Mouse (Mus musculus) heart, embryonic 12.5 days (tissue): ENCODE measurements around the gene Rnf126. TPM values are rescaled to one million over a fixed set of nuclear protein-coding genes. Genes with fewer than 3 reads are reported as not detected.
A peak's percentile ranks its signal among the peaks of the same experiment; 100 is the strongest.

ENCODE experiments used
- ATAC-seq: fragments of 200-750 bp; cut with Nextera tagmentation; 2 replicates; pipeline ENCODE4 v1.8.0; 2017; ENCODE audit warnings: moderate TSS enrichment, moderate library complexity; ENCODE audit not compliant: insufficient number of reproducible peaks, low FRiP score
- H3K27ac ChIP-seq: fragments of 300-500 bp; sonication (generic); 2 replicates; pipeline ENCODE4 v1.5.1; 2016; ENCODE audit warnings: mild to moderate bottlenecking, moderate library complexity; ENCODE audit not compliant: poor library complexity, severe bottlenecking
- H3K27me3 ChIP-seq: fragments of 300-500 bp; sonication (generic); replicated peaks from 2 replicates; pipeline ENCODE4 v1.6.1; 2016; ENCODE audit warnings: mild to moderate bottlenecking, moderate library complexity
- H3K36me3 ChIP-seq: fragments of 300-500 bp; sonication (generic); 2 replicates; pipeline ENCODE4 v1.6.1; 2016; ENCODE audit warnings: mild to moderate bottlenecking, moderate library complexity
- H3K4me1 ChIP-seq: fragments of 300-500 bp; sonication (generic); replicated peaks from 2 replicates; pipeline ENCODE4 v1.6.1; 2016; ENCODE audit warnings: mild to moderate bottlenecking
- H3K4me2 ChIP-seq: fragments of 300-500 bp; sonication (generic); 2 replicates; pipeline ENCODE4 v1.6.1; 2016; ENCODE audit warnings: mild to moderate bottlenecking, moderate library complexity
- H3K4me3 ChIP-seq: fragments of 300-500 bp; sonication (generic); 2 replicates; pipeline ENCODE4 v1.5.1; 2016; ENCODE audit warnings: mild to moderate bottlenecking
- H3K9ac ChIP-seq: fragments of 300-500 bp; sonication (generic); 2 replicates; pipeline ENCODE4 v1.6.1; 2016; ENCODE audit warnings: mild to moderate bottlenecking, moderate library complexity
- H3K9me3 ChIP-seq: fragments of 300-500 bp; sonication (generic); replicated peaks from 2 replicates; pipeline ENCODE4 v1.6.1; 2016; ENCODE audit warnings: mild to moderate bottlenecking, moderate library complexity
- WGBS: fragments of 180-500 bp; shearing (Covaris S2); methylation state at CpG from one replicate; pipeline ENCODE4 v1.1.7; 2016; 5-methylcytosine and 5-hydroxymethylcytosine counted together
- polyA plus RNA-seq: library from polyadenylated mRNA; unstranded; fragments of >200 nt; fragmentation: Nextera tagmentation; extraction: Ambion mirVana; gene quantifications from 2 replicates; pipeline ENCODE4 v1.2.1, GENCODE M21; 2016

Gene Rnf126
- polyA plus RNA-seq, 1 experiment from 2014 or later: 78.9 TPM

DNA sequence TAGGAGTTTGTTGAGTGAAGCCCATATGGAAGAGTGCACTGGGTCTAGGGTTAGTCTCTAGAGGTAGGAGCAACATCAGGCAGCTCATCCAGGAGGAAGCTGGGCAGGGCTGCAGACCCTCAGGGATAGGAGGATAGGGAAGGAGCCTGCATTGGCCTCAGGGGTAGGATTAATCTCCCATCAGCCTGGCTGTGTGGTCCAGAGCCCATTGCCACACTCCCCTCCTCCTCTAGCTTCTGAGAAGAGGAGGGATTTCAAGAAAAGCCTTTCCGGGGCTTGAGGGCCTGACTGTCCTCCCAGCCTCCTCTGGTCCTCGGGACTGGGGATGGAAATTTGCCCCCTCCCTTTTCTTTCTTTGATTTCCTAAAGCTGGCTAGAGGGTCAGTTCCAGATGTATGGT lies 12.4 kb upstream of the Rnf126 start:
- no peak overlapping the region for H3K27ac ChIP-seq
- H3K9me3 ChIP-seq: peaks cover 5% of the 10 kb centered on the region
- H3K36me3 ChIP-seq: no peaks in the 10 kb centered on the region
- no peak overlapping the region for H3K9ac ChIP-seq
- peaks cover 47% of the 10 kb centered on the region for H3K27me3 ChIP-seq
- WGBS: 23% methylated on average over 2 of the region's 2 CpGs
- H3K4me3 ChIP-seq: no peak overlapping the region
- peaks cover 35% of the 10 kb centered on the region for H3K4me1 ChIP-seq
- H3K4me2 ChIP-seq: no peak overlapping the region
- ATAC-seq: no peak

DNA sequence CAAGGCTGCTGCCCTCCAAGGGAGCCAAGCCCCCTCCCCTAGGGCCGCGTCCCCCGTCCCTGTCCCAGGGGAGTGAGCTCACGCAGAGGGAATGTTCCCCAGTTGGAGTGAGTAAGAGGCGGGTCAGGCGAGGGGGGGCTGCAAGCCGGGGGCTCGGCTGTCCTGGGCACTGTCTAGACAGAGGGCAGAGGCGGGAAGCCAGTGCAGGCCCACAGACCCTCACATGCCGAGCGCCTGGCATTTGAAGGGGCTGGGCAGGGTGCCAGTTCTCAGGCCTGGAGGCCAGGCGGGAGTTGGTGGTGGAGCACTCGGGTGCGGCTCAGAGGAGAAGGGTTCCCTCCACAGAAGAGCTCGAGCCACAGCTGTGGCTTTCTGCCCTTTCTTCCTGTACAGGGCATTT lies 11.3 kb upstream of the Rnf126 start:
- Histone ChIP-seq H3K9me3 (peaks cover 5% of the 10 kb centered on the region), H3K9ac (peak overlapping the region; percentile 75; the same call in 1 of the 2 replicates), H3K27me3 (peaks cover 38% of the 10 kb centered on the region), H3K4me3 (peak overlapping the region; percentile 53), H3K4me1 (peaks cover 35% of the 10 kb centered on the region), H3K4me2 (peak overlapping the region; percentile 80), H3K36me3 (no peaks in the 10 kb centered on the region), H3K27ac (peak overlapping the region; percentile 50)
- no peak for ATAC-seq
- WGBS: 6% methylated on average over 15 of the region's 15 CpGs

- Histone ChIP-seq H3K27me3 (peaks cover 30% of the 10 kb centered on the region), H3K4me1 (peaks cover 35% of the 10 kb centered on the region), H3K4me3 (peak within 1 kb of the TSS; percentile 53), H3K27ac (peak within 1 kb of the TSS; percentile 50), H3K4me2 (peak within 1 kb of the TSS; percentile 80), H3K9me3 (peaks cover 10% of the 10 kb centered on the region), H3K36me3 (no peaks in the 10 kb centered on the region), H3K9ac (peak within 1 kb of the TSS; percentile 75)
- no peak for ATAC-seq
- 1% methylated on average over 38 of the region's 39 CpGs for WGBS
These were observed 10.4 kb upstream of the Rnf126 start, which contains the start of gene Fstl3 for GRCm38 (mm10) chr10:79777103-79777531. Fstl3 (plus strand) TSS chr10:79777272.

- no peaks in the 10 kb centered on the region for H3K36me3 ChIP-seq
- no peak overlapping the region for H3K4me2 ChIP-seq
- H3K27me3 ChIP-seq: peaks cover 23% of the 10 kb centered on the region
- peaks cover 24% of the 10 kb centered on the region for H3K4me1 ChIP-seq
- H3K9ac ChIP-seq: no peak overlapping the region
- 63% methylated on average over 5 of the region's 5 CpGs for WGBS
- peaks cover 10% of the 10 kb centered on the region for H3K9me3 ChIP-seq
- ATAC-seq: no peak
- no peak overlapping the region for H3K4me3 ChIP-seq
- no peak overlapping the region for H3K27ac ChIP-seq
These were observed 7.9 kb upstream of the Rnf126 start for GRCm38 (mm10) chr10:79774486-79775279.

- Histone ChIP-seq H3K4me1 (peaks cover 15% of the 10 kb centered on the region), H3K36me3 (no peaks in the 10 kb centered on the region), H3K27me3 (0 out of 2 replicates have a peak, but pooled peaks cover 10% of the 10 kb centered on the region), H3K9me3 (peaks cover 10% of the 10 kb centered on the region), H3K27ac (no peak overlapping the region), H3K4me2 (no peak overlapping the region), H3K9ac (no peak overlapping the region), H3K4me3 (no peak overlapping the region)
- 84% methylated on average over 2 of the region's 2 CpGs for WGBS
- ATAC-seq: no peak
These were observed 6.5 kb upstream of the Rnf126 start for GRCm38 (mm10) chr10:79773208-79773607.

DNA sequence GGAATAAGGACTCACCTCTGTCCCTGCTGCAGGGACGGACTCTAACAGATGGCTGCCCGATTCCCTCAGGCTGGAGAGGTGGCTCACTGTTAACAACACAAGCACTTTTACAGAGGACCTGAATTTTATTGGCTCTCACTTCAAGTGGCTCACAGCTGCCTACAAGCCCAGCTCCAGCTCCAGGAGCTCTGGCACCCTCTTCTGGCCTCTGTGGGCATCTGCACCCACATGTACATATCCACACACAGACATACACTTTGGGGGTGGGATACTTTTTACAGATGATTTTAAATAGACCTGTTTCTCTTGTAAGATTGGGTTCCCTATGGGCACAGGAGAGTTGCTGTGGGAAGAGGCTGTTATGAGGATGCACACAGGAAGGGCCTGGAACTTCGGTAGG lies 5.6 kb upstream of the Rnf126 start:
- ATAC-seq: no peak
- Histone ChIP-seq H3K4me2 (no peak overlapping the region), H3K9me3 (peaks cover 10% of the 10 kb centered on the region), H3K27ac (no peak overlapping the region), H3K4me1 (peaks cover 12% of the 10 kb centered on the region), H3K4me3 (no peak overlapping the region), H3K27me3 (0 out of 2 replicates have a peak, but pooled peaks cover 10% of the 10 kb centered on the region), H3K36me3 (no peaks in the 10 kb centered on the region), H3K9ac (no peak overlapping the region)
- WGBS: 88% methylated on average over 3 of the region's 3 CpGs

- Histone ChIP-seq H3K4me3 (no peak overlapping the region), H3K36me3 (no peaks in the 10 kb centered on the region), H3K4me1 (peaks cover 24% of the 10 kb centered on the region), H3K9me3 (0 out of 2 replicates have a peak, but pooled peaks cover 5% of the 10 kb centered on the region), H3K27ac (no peak overlapping the region), H3K27me3 (0 out of 2 replicates have a peak, but pooled peaks cover 5% of the 10 kb centered on the region), H3K4me2 (no peak overlapping the region), H3K9ac (no peak overlapping the region)
- ATAC-seq: no peak
- WGBS: 60% methylated on average over 4 of the region's 4 CpGs
These were observed 2.6 kb upstream of the Rnf126 start for GRCm38 (mm10) chr10:79769329-79769728.

- Histone ChIP-seq H3K4me3 (no peak overlapping the region), H3K4me2 (no peak overlapping the region), H3K9ac (no peak overlapping the region), H3K27ac (no peak overlapping the region), H3K27me3 (0 out of 2 replicates have a peak, but pooled peaks cover 5% of the 10 kb centered on the region), H3K9me3 (0 out of 2 replicates have a peak, but pooled peaks cover 5% of the 10 kb centered on the region), H3K36me3 (no peaks in the 10 kb centered on the region), H3K4me1 (peaks cover 34% of the 10 kb centered on the region)
- WGBS: 1% methylated on average over 5 of the region's 5 CpGs
- ATAC-seq: no peak
These were observed 1.6 kb upstream of the Rnf126 start for GRCm38 (mm10) chr10:79768400-79768799.

GRCm38 (mm10) chr10:79767372-79768244 lies 856 bp upstream of the Rnf126 start:
- H3K27me3 ChIP-seq: 0 out of 2 replicates have a peak, but pooled peaks cover 5% of the 10 kb centered on the region
- peak overlapping the region; percentile 85 for H3K27ac ChIP-seq
- H3K4me2 ChIP-seq: peak overlapping the region; percentile 81
- H3K4me1 ChIP-seq: peaks cover 39% of the 10 kb centered on the region
- H3K4me3 ChIP-seq: peak overlapping the region; percentile 89
- H3K9me3 ChIP-seq: 0 out of 2 replicates have a peak, but pooled peaks cover 5% of the 10 kb centered on the region
- H3K9ac ChIP-seq: peak overlapping the region; percentile 64
- WGBS: 10% methylated on average over 40 of the region's 40 CpGs
- H3K36me3 ChIP-seq: no peaks in the 10 kb centered on the region
- ATAC-seq: peak; percentile 75

GRCm38 (mm10) chr10:79766001-79766507 lies 698 bp downstream of the Rnf126 start:
- Histone ChIP-seq H3K4me3 (peak overlapping the region; percentile 89), H3K4me1 (peaks cover 39% of the 10 kb centered on the region)

More at GRCm38 (mm10) chr10:79766001-79766507, 698 bp downstream of the Rnf126 start:
- no peak for ATAC-seq
- Histone ChIP-seq H3K27me3 (0 out of 2 replicates have a peak, but pooled peaks cover 5% of the 10 kb centered on the region), H3K27ac (peak overlapping the region; percentile 91), H3K9ac (peak overlapping the region; percentile 94), H3K4me2 (peak overlapping the region; percentile 81), H3K36me3 (peaks cover 15% of the 10 kb centered on the region), H3K9me3 (no peaks in the 10 kb centered on the region)
- WGBS: 7% methylated on average over 16 of the region's 16 CpGs
